Comparison of ENCODE assay signal across 28 mouse cellular contexts in genomic region chr11:65712754-65713306, GRCm38 (mm10).
A peak's percentile ranks its signal among the peaks of the same experiment; 100 is the strongest.
DNase-seq lines count a peak whose midpoint lies in the region; ATAC-seq lines count a peak whose summit lies in the region.
"Had no signal": no experiment of that assay in that cellular context is flagged by ENCODE, and none has a peak within 500 bp of the region (broad histone marks: within the 10 kb centered on the region; RNA-seq: fewer than 3 reads in every experiment).

No protein-coding gene starts in this region.

- H3K36me3 ChIP-seq in hindbrain, embryonic 16.5 days (ENCODE audit: control insufficient read depth, insufficient read depth, low read length) = peaks cover 7% of the 10 kb centered on the region; the same call in 1 of the 2 replicates

- no peaks in the 10 kb centered on the region for H3K4me1 ChIP-seq in hindbrain, embryonic 16.5 days (ENCODE audit: control insufficient read depth, insufficient read depth, low read depth, low read length)
- H3K4me1 ChIP-seq: embryonic facial prominence, embryonic 12.5 days; forebrain, embryonic 15.5 days; lung, embryonic 15.5 days had no signal

- H3K9me3 ChIP-seq in hindbrain, embryonic 16.5 days (ENCODE audit: control insufficient read depth, low read length) = no peaks in the 10 kb centered on the region
- H3K9me3 ChIP-seq: embryonic facial prominence, embryonic 12.5 days; forebrain, embryonic 10.5 days; forebrain, embryonic 15.5 days; hindbrain, embryonic 10.5 days; hindbrain, embryonic 15.5 days; kidney, embryonic 15.5 days; limb, embryonic 13.5 days; lung, embryonic 15.5 days; midbrain, embryonic 12.5 days; neural tube, embryonic 13.5 days had no signal

- no peak for DNase-seq in frontal cortex, postnatal 10 days (ENCODE audit: low spot score in 2 of 2)
- peak; percentile 32 for DNase-seq in right cerebral cortex, adult 18-20 months
- no peak for DNase-seq in right cerebral cortex, postnatal 14 days
- DNase-seq in brain, adult 2 months (ENCODE audit: low read depth, low spot score) = peak; percentile 72
- DNase-seq in cerebellum, adult 9-11 months = no peak
- DNase-seq in left cerebral cortex, postnatal 10 days (ENCODE audit: extremely low spot score in 1 of 2, low spot score in 2 of 2) = no peak
- DNase-seq: adrenal gland, postnatal 25 days; cerebellum, adult 2 months; cerebellum, postnatal 36 days; embryo, embryonic 11 days; gastrocnemius, postnatal 10 days; heart, postnatal 14 days; kidney, adult 18-20 months; kidney, postnatal 25 days; right cerebral cortex, postnatal 4 days had no signal

- H3K27ac ChIP-seq in hindbrain, embryonic 16.5 days (ENCODE audit: low read depth, low read length) = no peak overlapping the region
- H3K27ac ChIP-seq: embryonic facial prominence, embryonic 12.5 days; forebrain, embryonic 10.5 days; forebrain, embryonic 15.5 days; hindbrain, embryonic 10.5 days; hindbrain, embryonic 15.5 days; kidney, embryonic 15.5 days; limb, embryonic 13.5 days; lung, embryonic 15.5 days; midbrain, embryonic 12.5 days; neural tube, embryonic 13.5 days had no signal

- intact Hi-C loops in left cerebral cortex, postnatal 10 days (cut with DNase I) = loop anchor here (10.0 kb wide), 1 partner anchor 72 kb away; the partner anchor contains the start of gene Map2k4

- 78% methylated on average over 6 of the region's 6 CpGs for WGBS in hindbrain, embryonic 16.5 days

- ATAC-seq in frontal cortex, adult (ENCODE audit: low TSS enrichment) = peak; percentile 90
- ATAC-seq in hindbrain, embryonic 16.5 days = no peak
- ATAC-seq: forebrain, embryonic 15.5 days had no signal

- no peak overlapping the region for H3K4me3 ChIP-seq in hindbrain, embryonic 16.5 days (ENCODE audit: low read length)
- H3K4me3 ChIP-seq: embryonic facial prominence, embryonic 12.5 days; forebrain, embryonic 10.5 days; forebrain, embryonic 15.5 days; hindbrain, embryonic 10.5 days; hindbrain, embryonic 15.5 days; kidney, embryonic 15.5 days; limb, embryonic 13.5 days; lung, embryonic 15.5 days; midbrain, embryonic 12.5 days; neural tube, embryonic 13.5 days had no signal

- no peak overlapping the region for H3K9ac ChIP-seq in hindbrain, embryonic 16.5 days (ENCODE audit: low read depth, low read length)
- H3K9ac ChIP-seq: embryonic facial prominence, embryonic 12.5 days; forebrain, embryonic 15.5 days; hindbrain, embryonic 15.5 days; kidney, embryonic 15.5 days; limb, embryonic 13.5 days; lung, embryonic 15.5 days; midbrain, embryonic 12.5 days; neural tube, embryonic 13.5 days had no signal

- no peaks in the 10 kb centered on the region for H3K27me3 ChIP-seq in hindbrain, embryonic 16.5 days (replicated peaks; ENCODE audit: control insufficient read depth, insufficient read depth, low read length)
- H3K27me3 ChIP-seq: embryonic facial prominence, embryonic 12.5 days; forebrain, embryonic 15.5 days; hindbrain, embryonic 15.5 days; kidney, embryonic 15.5 days; limb, embryonic 13.5 days; lung, embryonic 15.5 days; midbrain, embryonic 12.5 days; neural tube, embryonic 13.5 days had no signal

- H3K4me2 ChIP-seq in hindbrain, embryonic 16.5 days (ENCODE audit: low read length) = no peak overlapping the region
- H3K4me2 ChIP-seq: embryonic facial prominence, embryonic 12.5 days; forebrain, embryonic 15.5 days; hindbrain, embryonic 15.5 days; kidney, embryonic 15.5 days; limb, embryonic 13.5 days; liver, embryonic 11.5 days; lung, embryonic 15.5 days; midbrain, embryonic 12.5 days; neural tube, embryonic 13.5 days had no signal

Comparison
In these comparisons a context has a peak if more than half of its experiments do, and no peak if none do; other contexts are left out.
1. DNase-seq: peak in right cerebral cortex, adult 18-20 months (single experiment) and brain, adult 2 months (single experiment); none in frontal cortex, postnatal 10 days (0 of 2), right cerebral cortex, postnatal 14 days (single experiment), cerebellum, adult 9-11 months (single experiment) and left cerebral cortex, postnatal 10 days (0 of 2).